Mouse (Mus musculus) 3T3-L1 (cell line): ENCODE measurements around the gene Miox.

Experiments
- DNase-seq: peaks from one replicate; pipeline ENCODE4 v3.0.0-alpha.2; 2015; ENCODE audit warnings: low read depth, low spot score

The Miox gene

GRCm38 (mm10) chr15:89334271-89334670, at the start of gene Miox:
Gene Miox (plus strand): TSS chr15:89334398.
- no peak for DNase-seq

- DNase-seq, result no peak
Measured at GRCm38 (mm10) chr15:89285004-89285403, 49.2 kb upstream of the Miox start.

GRCm38 (mm10) chr15:89285478-89285877, 48.7 kb upstream of the Miox start:
- no peak for DNase-seq

GRCm38 (mm10) chr15:89286114-89286513, 48.1 kb upstream of the Miox start:
- DNase-seq, result no peak

- no peak for DNase-seq
Measured at GRCm38 (mm10) chr15:89286582-89286981, 47.6 kb upstream of the Miox start.

- no peak for DNase-seq
Measured at GRCm38 (mm10) chr15:89288227-89288767, 45.9 kb upstream of the Miox start.

GRCm38 (mm10) chr15:89289455-89289854, 44.7 kb upstream of the Miox start:
- DNase-seq, result no peak

GRCm38 (mm10) chr15:89291521-89291920, 42.7 kb upstream of the Miox start:
- no peak for DNase-seq

GRCm38 (mm10) chr15:89292795-89293194, 41.4 kb upstream of the Miox start:
- DNase-seq, result no peak

GRCm38 (mm10) chr15:89293778-89294177, 40.4 kb upstream of the Miox start:
- no peak for DNase-seq

GRCm38 (mm10) chr15:89295580-89296165, 38.5 kb upstream of the Miox start:
- no peak for DNase-seq

GRCm38 (mm10) chr15:89296465-89296864, 37.7 kb upstream of the Miox start:
- peak; percentile 20 for DNase-seq

GRCm38 (mm10) chr15:89297695-89298094, 36.5 kb upstream of the Miox start:
- no peak for DNase-seq

- no peak for DNase-seq
Measured at GRCm38 (mm10) chr15:89300180-89300579, 34.0 kb upstream of the Miox start.

GRCm38 (mm10) chr15:89300600-89300999, 33.6 kb upstream of the Miox start:
- no peak for DNase-seq

- no peak for DNase-seq
Measured at GRCm38 (mm10) chr15:89305966-89306365, 28.2 kb upstream of the Miox start.

GRCm38 (mm10) chr15:89307461-89307860, 26.7 kb upstream of the Miox start:
- DNase-seq, result no peak

GRCm38 (mm10) chr15:89308406-89309139, 25.6 kb upstream of the Miox start:
- no peak for DNase-seq

GRCm38 (mm10) chr15:89309962-89310498, 24.2 kb upstream of the Miox start:
- DNase-seq, result peak; percentile 43

- no peak for DNase-seq
Measured at GRCm38 (mm10) chr15:89313359-89313758, 20.8 kb upstream of the Miox start.

- DNase-seq, result no peak
Measured at GRCm38 (mm10) chr15:89314107-89314506, 20.1 kb upstream of the Miox start.

- peak; percentile 17 for DNase-seq
Measured at GRCm38 (mm10) chr15:89314511-89315189, 19.5 kb upstream of the Miox start.
